Mouse (Mus musculus) adrenal gland, postnatal 10 days (tissue): ENCODE data around the gene Dbx1. TPM values are rescaled to one million over a fixed set of nuclear protein-coding genes. Genes with fewer than 3 reads are reported as not detected.
A peak's percentile ranks its signal among the peaks of the same experiment; 100 is the strongest.

Source experiments
- DNase-seq: peaks from one replicate; pipeline ENCODE4 v3.0.0; 2021; ENCODE audit warnings: mixed read lengths
- total RNA-seq, 2 experiments: library from RNA; stranded (reverse); gene quantifications; 2 replicates each; pipeline ENCODE4 v1.2.3; 2021

Gene Dbx1
- total RNA-seq, 2 experiments from 2014 or later: not detected

DNA sequence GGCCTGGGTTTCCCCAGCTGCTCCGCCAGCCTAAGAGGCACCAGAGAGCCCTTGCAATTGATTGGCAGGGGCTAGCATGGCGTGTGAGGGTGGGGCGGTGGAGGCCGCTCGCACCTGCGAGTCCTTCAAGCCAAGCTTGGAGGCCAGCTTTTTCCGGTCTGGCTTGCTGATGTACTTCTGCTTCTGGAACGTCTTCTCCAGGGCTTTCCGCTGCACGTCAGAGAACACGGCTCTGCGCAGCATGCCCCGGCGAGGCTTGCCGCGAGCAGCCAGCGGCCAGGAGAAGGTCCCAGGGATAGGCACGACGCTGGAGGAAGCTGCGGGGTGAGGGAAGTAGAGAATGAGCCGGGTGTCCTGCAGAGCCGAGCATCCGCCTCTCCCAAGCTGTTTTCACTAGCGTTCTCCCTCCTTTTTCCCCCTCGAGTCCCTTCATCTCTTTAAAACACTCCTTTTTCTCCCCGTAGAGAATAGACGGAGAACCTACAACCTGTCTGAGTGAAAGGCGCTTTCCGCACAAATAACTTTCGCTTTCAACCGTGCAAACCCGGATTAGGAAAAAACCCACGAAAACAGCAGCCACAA, 3.2 kb downstream of the Dbx1 start:
- DNase-seq: peak; percentile 45

DNA sequence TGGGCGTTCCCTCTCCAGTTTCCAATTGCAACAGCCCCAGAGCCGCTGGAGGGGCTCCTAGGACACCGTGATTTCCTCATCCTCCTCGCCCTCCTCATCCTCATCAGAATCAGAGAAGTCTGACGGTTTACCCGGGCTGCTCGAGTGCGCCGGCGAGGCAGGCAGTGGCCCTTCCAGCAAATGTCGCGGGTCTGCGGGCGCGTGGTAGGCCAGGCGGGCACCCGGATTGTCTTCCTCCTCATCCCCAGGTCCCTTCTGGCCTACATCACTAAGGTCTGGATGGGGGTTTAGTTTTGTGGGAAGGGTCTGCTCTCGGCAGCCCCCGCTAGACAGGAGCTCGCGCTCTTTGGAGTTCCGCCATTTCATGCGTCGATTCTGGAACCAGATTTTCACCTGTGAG, 4.3 kb downstream of the Dbx1 start:
- DNase-seq: no peak

DNA sequence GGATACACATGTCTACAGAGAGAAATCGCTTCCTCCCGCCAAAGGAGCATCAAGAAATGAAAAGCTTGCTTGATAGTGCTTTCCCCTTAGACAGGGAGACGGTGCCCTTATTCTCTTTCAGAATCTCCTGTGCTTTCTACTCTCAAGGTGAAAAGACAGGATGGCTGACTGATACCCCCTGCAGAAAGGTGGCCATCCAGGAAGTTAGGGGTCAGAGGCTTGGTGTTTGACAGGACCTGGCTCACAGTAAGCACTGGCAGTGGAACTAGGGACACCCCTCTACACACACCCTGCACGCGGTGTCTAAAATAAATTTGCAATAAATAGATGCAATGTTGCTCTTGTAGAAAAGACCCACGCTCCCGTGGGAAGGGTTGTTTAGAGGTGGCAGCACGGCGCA, 4.8 kb downstream of the Dbx1 start:
- DNase-seq: no peak

DNA sequence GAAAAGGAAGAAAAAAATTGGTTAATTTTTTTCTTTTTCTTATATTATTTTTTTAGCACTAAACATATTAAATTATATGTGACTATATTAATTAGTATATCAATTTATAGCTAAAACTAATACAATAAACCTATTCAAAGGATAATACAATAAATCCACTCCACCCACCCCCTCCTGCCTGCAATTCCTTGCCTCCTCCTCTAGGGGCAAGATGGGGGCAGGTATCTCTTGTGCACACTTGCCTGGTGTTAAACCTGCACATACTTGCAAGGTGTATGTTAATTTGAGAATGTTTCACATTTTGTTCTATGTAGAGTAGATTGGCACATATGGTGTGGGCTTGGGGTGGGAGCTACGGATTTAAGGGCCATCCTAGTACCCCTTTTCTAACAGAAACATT, 16.5 kb downstream of the Dbx1 start:
- DNase-seq: no peak

DNA sequence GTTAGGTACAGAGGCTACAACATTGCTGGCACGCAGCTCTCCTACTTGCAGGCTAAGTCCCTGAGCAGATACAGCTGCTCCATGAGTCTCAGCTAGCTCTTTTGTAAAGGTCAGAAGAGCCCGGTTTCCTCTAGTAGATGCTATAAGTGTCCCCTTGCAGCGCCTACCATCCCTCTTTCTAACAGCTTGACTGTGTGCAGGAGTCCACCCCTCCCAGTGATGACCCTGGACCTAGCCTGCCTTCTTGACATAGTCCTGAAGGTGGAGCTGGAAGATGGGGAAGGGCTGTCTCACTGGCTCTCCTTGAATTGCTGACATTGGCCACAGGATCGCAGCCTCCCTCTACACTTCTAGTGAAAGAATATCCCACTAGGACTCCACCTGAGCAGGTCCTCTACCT, 19.6 kb downstream of the Dbx1 start:
- no peak for DNase-seq

DNA sequence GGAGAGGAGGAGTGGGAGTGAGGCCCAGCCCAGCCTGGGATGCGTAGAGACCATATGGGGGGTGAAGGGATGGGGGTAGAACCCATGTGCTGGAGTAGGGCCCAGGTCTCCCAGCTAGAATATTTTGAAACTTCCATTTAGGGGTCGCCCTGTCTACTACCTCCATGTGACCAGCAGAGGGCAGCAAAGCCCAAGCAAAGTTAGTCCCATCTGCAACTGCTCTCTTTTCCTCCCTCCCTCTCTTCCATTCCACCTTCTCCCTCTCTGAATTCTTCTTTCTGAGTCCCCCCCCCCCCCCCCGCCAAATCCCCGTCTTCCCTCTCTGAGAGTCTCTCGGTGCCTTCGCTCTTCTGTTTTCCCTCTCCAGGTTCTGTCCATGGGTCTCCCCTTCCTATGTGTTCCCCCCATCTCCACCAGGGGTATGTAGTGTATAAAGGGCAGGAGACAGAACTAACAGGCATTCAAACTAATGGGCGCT, 20.4 kb downstream of the Dbx1 start:
- DNase-seq: peak; percentile 73

DNA sequence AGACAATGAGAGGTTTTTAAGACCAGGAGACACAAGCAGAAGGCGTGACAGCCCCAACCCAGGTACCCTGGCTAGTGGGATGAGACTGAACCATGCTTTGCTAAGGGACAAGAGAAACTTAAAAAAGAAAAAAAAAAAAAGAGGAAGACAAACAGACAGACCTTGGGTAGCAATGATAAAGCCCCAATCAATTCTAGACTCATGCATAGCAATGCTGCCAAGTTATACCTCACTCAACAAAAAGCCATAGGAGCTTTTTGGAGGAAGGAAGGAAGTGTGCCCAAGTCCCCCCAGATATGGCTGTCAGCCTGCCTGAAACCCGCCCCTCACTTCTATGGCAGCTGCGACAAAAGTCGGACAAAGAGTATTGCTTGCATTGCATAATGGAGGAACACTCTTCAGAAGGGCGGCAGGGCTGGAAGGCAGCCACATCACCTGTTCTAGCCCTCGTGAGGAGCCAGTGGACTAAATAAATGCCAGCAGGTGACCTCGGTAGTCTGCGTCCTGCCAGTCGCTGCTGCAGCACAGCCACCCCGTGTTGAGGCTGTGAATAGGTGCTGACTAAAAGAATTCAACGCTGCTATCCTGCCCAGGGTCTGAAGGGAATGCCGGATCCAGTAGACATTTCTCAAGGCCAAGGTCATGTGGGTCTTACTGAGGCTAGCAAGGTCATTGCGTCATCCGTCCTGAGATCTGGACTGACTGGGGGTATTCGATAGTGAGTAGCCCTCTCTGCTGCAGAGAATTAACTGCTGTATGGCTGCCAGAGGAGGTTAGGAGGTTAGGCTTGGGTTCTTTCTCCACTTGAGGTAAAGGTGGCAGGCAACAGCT, 31.5 kb downstream of the Dbx1 start:
- peak; percentile 33 for DNase-seq

DNA sequence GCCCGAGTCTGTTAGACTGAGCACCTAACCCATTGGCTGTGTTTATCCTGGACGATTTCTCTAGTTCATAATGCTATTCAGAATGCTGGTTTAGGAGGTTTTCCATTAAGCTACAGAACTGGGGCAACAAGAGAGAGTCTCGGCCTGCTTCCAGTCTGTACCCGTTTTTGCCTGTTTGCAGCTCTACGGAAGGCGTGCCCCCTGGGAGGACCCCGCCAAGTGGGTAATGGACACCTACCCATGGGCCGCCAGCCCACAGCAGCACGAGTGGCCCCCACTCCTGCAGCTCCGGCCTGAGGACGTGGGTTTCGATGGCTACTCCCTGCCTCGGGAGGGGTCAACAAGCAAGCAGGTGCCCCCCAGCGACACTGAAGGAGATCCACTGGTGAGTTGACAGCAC, 32.4 kb downstream of the Dbx1 start:
- DNase-seq: no peak

DNA sequence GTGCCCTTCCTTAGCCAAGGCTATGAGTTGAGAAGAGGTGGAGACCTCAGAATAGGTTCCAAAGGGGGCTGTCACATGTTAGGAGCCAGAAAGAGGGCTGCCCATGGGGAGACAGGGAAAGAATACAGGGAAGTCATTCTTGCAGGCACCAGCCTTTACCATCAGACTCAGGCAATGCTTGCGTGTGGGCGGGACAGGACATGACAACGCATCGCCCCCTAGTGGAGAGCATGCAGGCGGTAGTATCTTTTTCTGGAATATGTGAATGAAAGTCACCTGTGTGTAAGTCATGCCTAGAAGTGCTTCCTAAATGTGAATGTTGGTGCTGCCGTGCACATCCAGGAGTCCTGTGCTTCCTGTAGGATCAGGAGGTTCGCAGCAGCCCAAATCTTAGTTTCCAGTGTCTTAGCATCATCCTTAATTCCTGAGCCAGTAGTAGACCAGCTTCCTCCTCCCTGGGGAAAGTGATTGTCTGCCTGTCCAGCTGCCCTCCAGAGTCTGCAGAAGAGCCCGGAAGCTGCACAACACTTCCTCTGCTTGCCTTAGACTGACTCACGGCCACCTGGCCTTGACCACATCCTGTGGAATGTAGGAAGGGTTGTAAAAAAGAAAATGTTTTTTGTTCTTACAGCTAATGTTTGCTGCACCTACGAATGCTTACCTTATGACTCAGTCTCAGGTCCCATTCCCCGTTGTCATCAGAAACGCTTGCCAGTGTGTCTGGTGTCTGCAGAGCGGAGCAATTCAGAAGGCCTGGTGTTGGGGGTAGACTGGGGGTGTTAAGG, 35.3 kb downstream of the Dbx1 start:
- DNase-seq: peak; percentile 79

DNA sequence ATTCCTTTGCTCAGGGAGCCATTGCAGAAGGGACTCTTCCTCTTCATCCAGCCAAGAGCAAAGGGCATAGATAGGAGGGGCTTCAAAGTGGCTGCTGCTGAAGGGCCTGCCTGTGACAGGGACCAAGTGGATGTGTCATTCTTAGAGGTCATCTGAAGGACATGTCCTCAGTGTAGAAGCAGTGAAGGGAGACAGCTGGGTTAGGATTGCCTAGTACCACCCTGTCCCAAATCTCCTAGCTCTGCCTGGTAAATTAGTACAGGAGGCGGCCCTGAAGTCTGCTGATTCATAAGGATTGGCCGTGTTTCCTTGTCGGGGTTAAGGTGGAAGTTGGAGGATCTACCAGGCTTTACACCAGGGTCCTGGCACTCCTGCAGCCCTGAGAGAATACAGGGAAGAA, 36.7 kb downstream of the Dbx1 start:
- no peak for DNase-seq

DNA sequence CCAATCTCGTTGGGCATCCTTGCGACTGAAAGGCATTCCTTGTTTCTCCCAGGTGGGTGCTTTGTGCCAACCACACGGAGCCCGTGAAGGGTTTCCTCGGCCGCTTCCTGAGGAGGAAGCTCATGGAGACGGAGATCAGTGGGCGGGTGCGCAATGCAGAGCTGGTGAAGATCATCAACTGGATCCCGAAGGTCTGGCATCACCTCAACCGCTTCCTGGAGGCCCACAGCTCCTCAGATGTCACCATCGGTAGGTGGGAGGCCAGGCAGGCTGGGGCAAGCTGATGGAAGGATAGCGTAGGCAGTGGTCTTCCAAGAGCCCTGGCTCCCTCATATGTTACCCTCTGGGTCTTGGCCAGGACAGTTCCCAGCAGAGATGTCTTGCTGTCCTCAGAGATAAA, 38.4 kb downstream of the Dbx1 start:
- DNase-seq: no peak

DNA sequence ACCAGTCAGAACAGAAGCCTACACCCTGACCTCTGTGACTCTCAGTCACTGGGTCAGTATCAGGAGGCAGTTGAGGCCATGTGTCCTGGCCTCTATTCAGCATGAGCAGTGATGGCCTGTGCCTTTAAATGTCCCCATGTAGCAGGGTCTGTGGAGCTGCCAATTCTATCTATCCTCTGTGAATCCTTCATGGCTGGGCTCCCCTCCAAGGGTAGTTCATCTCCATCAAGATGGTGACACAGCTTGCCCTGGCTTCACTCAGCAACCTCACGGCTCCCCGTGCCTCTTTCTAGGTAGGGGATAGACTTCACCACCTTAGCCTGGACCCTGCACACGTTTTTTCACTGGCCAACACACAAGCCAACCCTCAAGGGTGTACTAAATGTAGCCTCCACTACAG, 38.9 kb downstream of the Dbx1 start:
- no peak for DNase-seq

DNA sequence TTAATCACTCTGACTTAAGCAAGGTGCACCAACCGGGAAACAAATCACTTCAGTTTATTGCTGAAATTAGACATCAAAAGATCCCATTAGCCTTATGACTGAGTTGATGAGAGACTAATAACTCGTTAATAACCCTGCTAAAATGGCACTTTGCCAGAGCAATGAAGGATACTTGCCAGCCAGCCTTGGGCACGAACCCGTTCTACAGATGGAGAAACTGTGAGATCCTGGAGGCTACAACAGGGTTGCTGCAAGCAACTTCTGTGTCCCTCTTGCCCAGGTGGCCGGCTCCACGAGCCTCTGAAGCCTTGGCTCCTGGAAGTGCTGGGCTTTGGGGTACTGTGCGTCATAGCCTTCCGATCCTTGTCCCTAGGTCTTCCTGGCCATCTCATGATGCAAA, 47.0 kb downstream of the Dbx1 start:
- no peak for DNase-seq

DNA sequence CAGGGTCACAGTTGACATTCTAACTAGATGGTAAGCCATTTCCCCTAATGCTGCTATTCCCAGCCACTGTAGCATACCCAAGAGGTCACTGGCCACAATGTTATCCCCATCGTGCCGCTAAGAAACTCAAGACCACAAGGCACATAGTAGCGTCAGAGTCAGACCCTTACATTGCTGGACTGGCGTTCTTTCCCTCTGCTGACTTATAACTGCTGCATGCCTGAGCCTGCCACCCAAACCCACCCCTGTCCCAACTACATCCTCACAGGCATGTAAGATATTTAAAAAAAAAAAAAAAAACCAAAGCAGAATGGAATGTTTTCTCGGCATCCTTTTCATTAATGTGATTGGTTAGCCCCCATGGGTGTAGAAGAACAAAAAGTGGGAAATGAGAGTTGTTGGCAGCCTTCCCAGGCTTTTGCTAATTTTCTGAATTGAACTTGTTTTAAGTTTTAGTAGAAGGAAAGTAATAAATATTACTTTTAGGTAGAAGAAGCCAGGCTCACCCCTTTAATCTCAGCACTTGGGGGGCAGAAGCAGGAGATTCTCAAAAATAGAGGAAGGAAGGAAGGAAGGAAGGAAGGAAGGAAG, 50.0 kb downstream of the Dbx1 start:
- DNase-seq: no peak

DNA sequence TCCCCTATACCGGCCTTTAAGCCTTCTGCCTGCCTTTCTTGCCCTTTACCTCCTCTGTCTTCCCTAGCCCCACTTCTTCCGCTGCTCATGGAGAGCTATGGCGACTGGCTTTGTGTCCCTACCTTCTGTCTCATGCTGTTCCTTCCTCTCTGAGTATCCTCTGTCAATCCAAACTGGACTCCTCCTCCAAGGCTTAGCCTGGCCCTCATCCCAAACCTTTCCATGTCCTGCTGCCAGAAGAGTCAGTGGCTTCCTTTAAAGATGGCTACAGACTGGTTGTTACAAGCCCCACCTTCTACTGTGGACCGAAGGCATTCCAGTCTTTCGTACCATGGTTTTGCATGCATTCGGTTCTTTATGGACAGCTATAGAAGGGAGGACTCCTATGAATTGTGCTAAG, 53.5 kb downstream of the Dbx1 start:
- no peak for DNase-seq

DNA sequence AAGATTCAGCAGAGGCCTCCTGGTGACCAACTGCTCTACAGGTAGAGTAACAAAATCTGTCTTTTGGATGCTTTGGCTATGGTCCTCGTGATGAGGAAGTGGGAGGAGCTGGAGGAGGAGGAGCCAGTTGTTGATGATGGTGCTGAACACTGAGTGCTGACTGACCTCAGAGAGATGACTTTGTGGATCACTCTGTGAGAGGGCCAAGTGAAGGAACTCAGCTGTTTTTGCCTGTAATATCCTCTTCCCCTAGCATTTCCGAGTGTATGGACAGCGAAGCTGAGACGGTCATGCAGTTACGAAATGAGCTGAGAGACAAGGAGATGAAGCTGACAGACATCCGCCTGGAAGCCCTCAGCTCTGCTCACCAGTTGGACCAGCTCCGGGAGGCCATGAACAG, 54.1 kb downstream of the Dbx1 start:
- DNase-seq: no peak

DNA sequence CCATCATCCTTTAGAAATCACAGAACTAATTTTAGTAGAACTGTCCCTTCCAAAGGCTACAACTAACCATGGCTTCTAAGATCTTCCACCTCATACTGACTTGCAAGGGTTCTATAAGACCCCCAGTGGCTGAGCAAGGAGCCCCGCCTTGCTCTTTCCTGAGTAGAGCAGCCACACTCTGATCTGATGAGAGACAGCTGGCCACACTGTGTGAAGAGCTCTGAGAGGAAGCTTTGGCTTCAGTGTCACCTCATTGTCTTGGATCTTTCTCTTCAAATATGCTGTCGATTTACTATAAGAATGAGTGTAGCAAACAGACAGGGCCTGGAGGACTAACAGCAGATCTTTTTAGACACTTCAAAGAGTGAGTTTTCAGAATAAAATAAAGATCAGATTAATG, 54.7 kb downstream of the Dbx1 start:
- DNase-seq: no peak

Other genes with a start within 250 kb of the Dbx1 start
- 10 to 100 TPM; 16.1 to 17.7 TPM for gene Htatip2, start 122.3 kb upstream of the Dbx1 start, total RNA-seq
- 10 to 100 TPM; 23.2 to 26.7 TPM for gene Prmt3, start 141.5 kb upstream of the Dbx1 start, total RNA-seq